Mouse (Mus musculus): Measurements from ENCODE around the gene Dennd1b.

DNA sequence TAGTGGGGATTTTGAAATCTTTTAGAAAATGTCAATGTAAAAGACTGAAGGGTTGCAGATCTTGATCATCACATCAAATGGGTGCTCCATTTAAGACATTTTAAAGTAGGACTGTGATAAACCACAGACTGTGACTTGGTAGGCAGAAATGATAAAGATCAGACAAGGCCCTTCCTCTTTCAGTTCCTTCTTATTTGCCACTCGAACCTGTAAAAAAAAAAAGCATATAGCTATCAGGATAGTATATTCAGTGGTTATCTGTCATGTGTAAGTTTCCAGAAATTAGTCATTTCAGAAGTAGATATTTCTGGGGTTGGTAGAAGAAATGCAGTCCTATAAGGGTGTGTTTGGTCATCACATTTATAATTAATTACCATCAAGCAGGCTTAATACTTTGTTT is 12.7 kb downstream of the Dennd1b start:
- TF ChIP-seq CTCF (IDR thresholded peaks at IDR 0.05; ENCODE audit: low read depth) (no peak), EP300 (IDR thresholded peaks at IDR 0.05; ENCODE audit: low read depth) (no peak)

Measured in liver, embryonic 14.5 days (tissue).